Mouse (Mus musculus): ENCODE results near the gene Crip3. TPM values are rescaled to one million over a fixed set of nuclear protein-coding genes. Genes with fewer than 3 reads are reported as not detected.

The Crip3 gene
- total and polyA plus RNA-seq, 3 experiments = not detected

GRCm38 (mm10) chr17:46419717-46420116 lies 9.0 kb upstream of the Crip3 start:
- Histone ChIP-seq H3K4me1 (ENCODE audit: control insufficient read depth in 1 of 2, insufficient read depth in 2 of 2, low read length in 2 of 2) (peaks cover 0 to under 1% of the 10 kb centered on the region in 2 experiments; a peak in 1 of 4 replicates), H3K27me3 (ENCODE audit: control insufficient read depth in 1 of 2, insufficient read depth in 2 of 2, low read length in 2 of 2) (no peaks in the 10 kb centered on the region), H3K79me2 (ENCODE audit: control insufficient read depth, insufficient read depth, low read length, poor library complexity) (no peaks in the 10 kb centered on the region), H3K9me3 (replicated peaks; ENCODE audit: insufficient read depth, low read length) (no peaks in the 10 kb centered on the region), H3K4me3 (ENCODE audit: control insufficient read depth in 1 of 2, insufficient read depth in 1 of 2, low read depth in 2 of 2, low read length in 2 of 2) (no peak overlapping the region), H3K27ac (ENCODE audit: control insufficient read depth, low read depth, low read length) (no peak overlapping the region), H3K36me3 (ENCODE audit: control insufficient read depth in 1 of 2, insufficient read depth in 2 of 2, low read length in 2 of 2) (peaks cover 0 to 2% of the 10 kb centered on the region in 2 experiments; a peak in 1 of 4 replicates), H3K9ac (ENCODE audit: control insufficient read depth, low read depth, low read length, poor library complexity, severe bottlenecking) (no peak overlapping the region)
- DNase-seq (ENCODE audit: low read depth, low spot score) = peak; percentile 66
- peak; percentile 60; the same call in 1 of the 2 replicates for TF ChIP-seq TCF12 (IDR thresholded peaks at IDR 0.05; ENCODE audit: low read depth, low read length)
- TF ChIP-seq ETS1 (IDR thresholded peaks at IDR 0.05; ENCODE audit: low read depth, low read length) = 0 out of 2 replicates have a peak, but pooled peaks have one; percentile 22
- no peak for TF ChIP-seq HCFC1 (IDR thresholded peaks at IDR 0.05; ENCODE audit: low read depth, low read length)
- no peak for TF ChIP-seq RCOR1 (IDR thresholded peaks at IDR 0.05; ENCODE audit: low read depth, low read length)
- no peak for TF ChIP-seq MAX (IDR thresholded peaks at IDR 0.05; ENCODE audit: low read length)
- TF ChIP-seq ZNF384 (IDR thresholded peaks at IDR 0.05; ENCODE audit: low read depth, low read length) = 0 out of 2 replicates have a peak, but pooled peaks have one; percentile 29
- 0 out of 2 replicates have a peak, but pooled peaks have one; percentile 15 for TF ChIP-seq MXI1 (IDR thresholded peaks at IDR 0.05; ENCODE audit: low read depth, low read length)
- TF ChIP-seq POLR2AphosphoS2 (IDR thresholded peaks at IDR 0.05; ENCODE audit: low read length) = no peak
- TF ChIP-seq JUND (IDR thresholded peaks at IDR 0.05; ENCODE audit: low read depth, low read length) = no peak
- peak; percentile 58 for TF ChIP-seq SMC3 (IDR thresholded peaks at IDR 0.05; ENCODE audit: low read depth, low read length)
- peak; percentile 24; the same call in 1 of the 2 replicates for TF ChIP-seq SIN3A (IDR thresholded peaks at IDR 0.05; ENCODE audit: low read length)
- no peak for TF ChIP-seq MAFK (IDR thresholded peaks at IDR 0.05; ENCODE audit: borderline replicate concordance, low read depth, low read length)
- no peak for TF ChIP-seq GATA1 (IDR thresholded peaks at IDR 0.05; ENCODE audit: low read depth, low read length)
- TF ChIP-seq CTCF (IDR thresholded peaks at IDR 0.05 in 2 of 3, conservative IDR thresholded peaks at IDR 0.05 in 1 of 3; ENCODE audit: control insufficient read depth in 1 of 3, insufficient read depth in 1 of 3, low read depth in 2 of 3, low read length in 3 of 3, poor library complexity in 1 of 3, severe bottlenecking in 1 of 3) = peak in 2 of 3 experiments; percentile 57 to 64; a peak in 5 of 6 replicates
- no peak for TF ChIP-seq MAZ (IDR thresholded peaks at IDR 0.05; ENCODE audit: low read depth, low read length)
- TF ChIP-seq ELF1 (IDR thresholded peaks at IDR 0.05; ENCODE audit: low read depth, low read length) = no peak
- no peak for TF ChIP-seq POLR2AphosphoS5 (IDR thresholded peaks at IDR 0.05; ENCODE audit: borderline replicate concordance, low read depth, low read length)
- no peak for TF ChIP-seq E2F4 (IDR thresholded peaks at IDR 0.05; ENCODE audit: borderline replicate concordance, low read depth, low read length)
- no peak for TF ChIP-seq UBTF (IDR thresholded peaks at IDR 0.05; ENCODE audit: borderline replicate concordance, insufficient read depth, low read depth, low read length)
- no peak for TF ChIP-seq TAL1 (IDR thresholded peaks at IDR 0.05; ENCODE audit: low read length)
- TF ChIP-seq ZKSCAN1 (IDR thresholded peaks at IDR 0.05; ENCODE audit: low read depth, low read length) = no peak
- TF ChIP-seq MYB (IDR thresholded peaks at IDR 0.05; ENCODE audit: low read depth, low read length) = no peak
- no peak for TF ChIP-seq BHLHE40 (IDR thresholded peaks at IDR 0.05; ENCODE audit: borderline replicate concordance, low read depth, low read length)
- no peak for TF ChIP-seq MEF2A (IDR thresholded peaks at IDR 0.05; ENCODE audit: extremely low read depth, insufficient replicate concordance, low read depth, low read length, poor library complexity, severe bottlenecking)
- TF ChIP-seq ZC3H11A (IDR thresholded peaks at IDR 0.05; ENCODE audit: low read depth, low read length) = peak; percentile 28
- no peak for TF ChIP-seq CHD2 (IDR thresholded peaks at IDR 0.05; ENCODE audit: low read length)
- TF ChIP-seq MYC (IDR thresholded peaks at IDR 0.05; ENCODE audit: low read depth, low read length) = no peak
- no peak for TF ChIP-seq KAT2A (conservative IDR thresholded peaks at IDR 0.05; ENCODE audit: low read depth, low read length)
- TF ChIP-seq GABPA (IDR thresholded peaks at IDR 0.05; ENCODE audit: low read depth, low read length) = no peak
- no peak for TF ChIP-seq NRF1 (IDR thresholded peaks at IDR 0.05; ENCODE audit: insufficient read depth, low read depth, low read length, poor library complexity, severe bottlenecking)
- TF ChIP-seq ZMIZ1 (IDR thresholded peaks at IDR 0.05; ENCODE audit: low read depth, low read length) = no peak
- TF ChIP-seq USF2 (IDR thresholded peaks at IDR 0.05; ENCODE audit: borderline replicate concordance in 1 of 2, insufficient read depth in 1 of 2, low read depth in 1 of 2, low read length in 2 of 2) = no peak
- TF ChIP-seq RAD21 (IDR thresholded peaks at IDR 0.05; ENCODE audit: low read depth, low read length) = peak; percentile 55
- no peak for TF ChIP-seq USF1 (IDR thresholded peaks at IDR 0.05; ENCODE audit: low read depth, low read length)
- TF ChIP-seq CHD1 (IDR thresholded peaks at IDR 0.05; ENCODE audit: low read depth, low read length) = no peak
- TF ChIP-seq EP300 (IDR thresholded peaks at IDR 0.05; ENCODE audit: low read depth in 1 of 2, low read length in 2 of 2) = no peak; a peak in 1 of 4 replicates
- TF ChIP-seq NELFE (IDR thresholded peaks at IDR 0.05; ENCODE audit: low read depth, low read length) = no peak
- TF ChIP-seq POLR2A (IDR thresholded peaks at IDR 0.05; ENCODE audit: control insufficient read depth in 1 of 2, insufficient read depth in 1 of 2, low read depth in 1 of 2, low read length in 2 of 2, poor library complexity in 1 of 2) = no peak
